Mouse (Mus musculus) kidney, adult 8-10 months (tissue): ENCODE results near the gene Atg9b.

Experiments
- DNase-seq, 2 experiments: peaks; one replicate each; pipeline ENCODE4 v3.0.0; 2022

Gene Atg9b

GRCm38 (mm10) chr5:24380499-24380898 is 11.4 kb downstream of the Atg9b start:
- DNase-seq = no peak

GRCm38 (mm10) chr5:24379501-24379900 is 12.4 kb downstream of the Atg9b start:
- DNase-seq = no peak

- DNase-seq = no peak
Observed at GRCm38 (mm10) chr5:24378700-24379099, 13.2 kb downstream of the Atg9b start.

- DNase-seq = no peak
Observed at GRCm38 (mm10) chr5:24374666-24375328, 17.1 kb downstream of the Atg9b start.

- DNase-seq = no peak
Observed at GRCm38 (mm10) chr5:24374216-24374615, 17.7 kb downstream of the Atg9b start.

- DNase-seq = no peak
Observed at GRCm38 (mm10) chr5:24373807-24374206, 18.1 kb downstream of the Atg9b start.

GRCm38 (mm10) chr5:24369767-24370166 is 22.2 kb downstream of the Atg9b start:
- DNase-seq = no peak

GRCm38 (mm10) chr5:24366426-24366825 is 25.5 kb downstream of the Atg9b start:
- no peak for DNase-seq

GRCm38 (mm10) chr5:24365528-24365927 is 26.4 kb downstream of the Atg9b start:
- no peak for DNase-seq

- DNase-seq = no peak
Observed at GRCm38 (mm10) chr5:24364963-24365362, 27.0 kb downstream of the Atg9b start.

GRCm38 (mm10) chr5:24364508-24364907 is 27.4 kb downstream of the Atg9b start, which contains the start of gene Nos3:
TSS of gene Nos3 (plus strand) at chr5:24364810.
- DNase-seq = peak; percentile 35 to 36

GRCm38 (mm10) chr5:24364061-24364460 is 27.9 kb downstream of the Atg9b start:
- no peak for DNase-seq

GRCm38 (mm10) chr5:24363467-24363866 is 28.5 kb downstream of the Atg9b start:
- DNase-seq = no peak

- DNase-seq = peak; percentile 68 to 86
Observed at GRCm38 (mm10) chr5:24360792-24361454, 31.0 kb downstream of the Atg9b start.

GRCm38 (mm10) chr5:24357461-24357860 is 34.5 kb downstream of the Atg9b start:
- peak; percentile 66 to 81 for DNase-seq

- no peak for DNase-seq
Observed at GRCm38 (mm10) chr5:24356764-24357163, 35.2 kb downstream of the Atg9b start.

GRCm38 (mm10) chr5:24353327-24353726 is 38.6 kb downstream of the Atg9b start:
- DNase-seq = no peak

GRCm38 (mm10) chr5:24352251-24352859 is 39.6 kb downstream of the Atg9b start:
- no peak for DNase-seq

- peak in 1 of 2 experiments; percentile 42 for DNase-seq
Observed at GRCm38 (mm10) chr5:24351701-24352171, 40.2 kb downstream of the Atg9b start.

GRCm38 (mm10) chr5:24351278-24351677 is 40.7 kb downstream of the Atg9b start, which contains the start of gene Kcnh2:
TSS of gene Kcnh2 (minus strand) at chr5:24351604.
- no peak for DNase-seq

GRCm38 (mm10) chr5:24350531-24351250 is 41.3 kb downstream of the Atg9b start:
- DNase-seq = no peak

GRCm38 (mm10) chr5:24350073-24350472 is 41.9 kb downstream of the Atg9b start:
- DNase-seq = no peak

- no peak for DNase-seq
Observed at GRCm38 (mm10) chr5:24348546-24348945, 43.4 kb downstream of the Atg9b start.
